Mouse (Mus musculus): ENCODE measurements around the gene Epn2.

Epn2 gene

GRCm38 (mm10) chr11:61540642-61541041 lies 38.8 kb downstream of the Epn2 start:
- DNase-seq (ENCODE audit: low read depth, low spot score), result no peak

- no peak for DNase-seq (ENCODE audit: low read depth, low spot score)
These were observed 42.1 kb downstream of the Epn2 start for GRCm38 (mm10) chr11:61537362-61537761.

- no peak for DNase-seq (ENCODE audit: low read depth, low spot score)
These were observed 42.5 kb downstream of the Epn2 start for GRCm38 (mm10) chr11:61536952-61537351.

- DNase-seq (ENCODE audit: low read depth, low spot score), result no peak
These were observed 44.0 kb downstream of the Epn2 start for GRCm38 (mm10) chr11:61535530-61535929.

- DNase-seq (ENCODE audit: low read depth, low spot score), result no peak
These were observed 45.9 kb downstream of the Epn2 start for GRCm38 (mm10) chr11:61533571-61533970.

- DNase-seq (ENCODE audit: low read depth, low spot score), result no peak
These were observed 46.7 kb downstream of the Epn2 start for GRCm38 (mm10) chr11:61532820-61533219.

GRCm38 (mm10) chr11:61529268-61529713 lies 50.2 kb downstream of the Epn2 start:
- DNase-seq (ENCODE audit: low read depth, low spot score), result no peak

- DNase-seq (ENCODE audit: low read depth, low spot score), result no peak
These were observed 52.6 kb downstream of the Epn2 start for GRCm38 (mm10) chr11:61526872-61527271.

GRCm38 (mm10) chr11:61519484-61520107 lies 59.9 kb downstream of the Epn2 start:
- DNase-seq (ENCODE audit: low read depth, low spot score), result no peak

- DNase-seq (ENCODE audit: low read depth, low spot score), result no peak
These were observed 60.6 kb downstream of the Epn2 start for GRCm38 (mm10) chr11:61518871-61519270.

GRCm38 (mm10) chr11:61517971-61518370 lies 61.5 kb downstream of the Epn2 start:
- DNase-seq (ENCODE audit: low read depth, low spot score), result no peak

- peak; percentile 16 for DNase-seq (ENCODE audit: low read depth, low spot score)
These were observed 64.5 kb downstream of the Epn2 start for GRCm38 (mm10) chr11:61514953-61515352.

GRCm38 (mm10) chr11:61504713-61505257 lies 74.7 kb downstream of the Epn2 start, which contains the start of gene B9d1:
B9d1 (plus strand) TSS chr11:61505144.
- DNase-seq (ENCODE audit: low read depth, low spot score), result peak; percentile 96

GRCm38 (mm10) chr11:61503933-61504332 lies 75.6 kb downstream of the Epn2 start:
- DNase-seq (ENCODE audit: low read depth, low spot score), result no peak

- DNase-seq (ENCODE audit: low read depth, low spot score), result peak; percentile 25
These were observed 80.6 kb downstream of the Epn2 start for GRCm38 (mm10) chr11:61498736-61499504.

GRCm38 (mm10) chr11:61497490-61497889 lies 82.0 kb downstream of the Epn2 start:
- no peak for DNase-seq (ENCODE audit: low read depth, low spot score)

GRCm38 (mm10) chr11:61495528-61495927 lies 84.0 kb downstream of the Epn2 start:
- no peak for DNase-seq (ENCODE audit: low read depth, low spot score)

- peak; percentile 100 for DNase-seq (ENCODE audit: low read depth, low spot score)
These were observed 85.1 kb downstream of the Epn2 start, which contains the start of gene Mapk7 for GRCm38 (mm10) chr11:61494129-61494997. Mapk7 (minus strand) TSS chr11:61494406.

- no peak for DNase-seq (ENCODE audit: low read depth, low spot score)
These were observed 85.9 kb downstream of the Epn2 start for GRCm38 (mm10) chr11:61493525-61494128.

- no peak for DNase-seq (ENCODE audit: low read depth, low spot score)
These were observed 86.6 kb downstream of the Epn2 start for GRCm38 (mm10) chr11:61492749-61493401.

Measured in CD4-positive helper T cell, adult 2 months (primary cell).